Mouse (Mus musculus) liver, embryonic 18 days (tissue): ENCODE data around the gene Cst7. TPM values are rescaled to one million over a fixed set of nuclear protein-coding genes. Genes with fewer than 3 reads are reported as not detected.

Experiments used
- polyA plus RNA-seq: library from polyadenylated mRNA; depleted of rRNA; stranded (reverse); fragments of >200 nt; gene quantifications from 2 replicates; pipeline ENCODE4 v1.2.3, GENCODE M21; 2012; rRNA removed

Cst7 gene
- polyA plus RNA-seq = 5.6 and 5.9 TPM in 2 replicates

DNA sequence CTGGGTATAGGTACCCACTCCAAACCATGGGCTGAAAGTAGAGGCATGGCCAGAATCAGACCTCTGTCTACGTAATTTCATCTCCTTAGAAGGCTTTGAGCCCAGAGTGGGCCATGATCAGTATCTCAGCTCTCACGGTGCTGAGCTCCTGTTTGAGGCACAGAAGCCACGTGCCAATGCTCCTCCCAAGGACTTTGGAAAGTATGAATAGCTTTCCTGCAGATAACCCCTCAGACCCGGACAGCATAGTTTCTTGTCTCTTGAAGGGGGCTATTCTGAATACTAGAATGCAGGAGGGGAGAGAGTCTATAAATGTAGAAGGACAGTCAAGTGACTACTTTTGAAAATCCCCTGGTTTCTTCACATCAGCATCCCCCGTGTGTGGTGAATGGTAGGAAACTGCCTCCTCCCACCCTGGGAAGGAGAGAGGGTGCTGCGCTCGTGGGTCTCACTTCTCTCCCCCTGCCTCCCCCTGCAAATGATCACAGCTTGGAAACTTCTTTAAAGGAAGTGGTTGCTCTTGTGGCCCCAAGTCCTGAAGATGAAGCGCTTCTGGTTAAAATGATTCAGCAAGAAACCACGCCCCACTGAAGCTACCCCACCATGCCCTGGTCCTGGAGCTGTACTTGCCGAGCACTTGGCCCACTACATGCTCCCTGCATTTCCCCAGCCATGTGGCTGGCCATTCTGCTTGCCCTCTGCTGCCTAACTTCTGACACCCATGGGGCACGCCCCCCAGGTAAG is at the start of gene Cst7:
TSS of gene Cst7 (plus strand) at position 569 of the 744 bp plus-strand sequence.

GRCm38 (mm10) chr2:150608087-150608799 is 38.0 kb downstream of the Cst7 start, which contains the start of gene Apmap:
TSS of gene Apmap (minus strand) at chr2:150608567.

Other genes starting within 250 kb of the Cst7 start
- gene Gm10130, start 246.7 kb upstream of the Cst7 start, polyA plus RNA-seq = not detected in 2 replicates
- 0.28 and 0.37 TPM in 2 replicates for gene 3300002I08Rik, start 207.7 kb upstream of the Cst7 start, polyA plus RNA-seq
- gene Zfp442, start 118.9 kb upstream of the Cst7 start, polyA plus RNA-seq = 0.22 and 0.27 TPM in 2 replicates
- 0.02 TPM in 1 of 2 replicates, not detected in the other for gene Zfp345, start 85.3 kb upstream of the Cst7 start, polyA plus RNA-seq
- 29.0 and 33.5 TPM in 2 replicates for gene Apmap, start 38.2 kb downstream of the Cst7 start, polyA plus RNA-seq
- 34.9 and 37.2 TPM in 2 replicates for gene Acss1, start 98.1 kb downstream of the Cst7 start, polyA plus RNA-seq
- not detected in 2 replicates for gene Vsx1, start 118.9 kb downstream of the Cst7 start, polyA plus RNA-seq
- 7.8 and 8.0 TPM in 2 replicates for gene Entpd6, start 178.6 kb downstream of the Cst7 start, polyA plus RNA-seq
- 20.6 and 21.1 TPM in 2 replicates for gene Pygb, start 216.3 kb downstream of the Cst7 start, polyA plus RNA-seq